Mouse (Mus musculus): ENCODE results near the gene Dtnb. TPM values are rescaled to one million over a fixed set of nuclear protein-coding genes. Genes with fewer than 3 reads are reported as not detected.

Dtnb gene
- total RNA-seq, 2 experiments from 2014 or later = 116 to 118 TPM

DNA sequence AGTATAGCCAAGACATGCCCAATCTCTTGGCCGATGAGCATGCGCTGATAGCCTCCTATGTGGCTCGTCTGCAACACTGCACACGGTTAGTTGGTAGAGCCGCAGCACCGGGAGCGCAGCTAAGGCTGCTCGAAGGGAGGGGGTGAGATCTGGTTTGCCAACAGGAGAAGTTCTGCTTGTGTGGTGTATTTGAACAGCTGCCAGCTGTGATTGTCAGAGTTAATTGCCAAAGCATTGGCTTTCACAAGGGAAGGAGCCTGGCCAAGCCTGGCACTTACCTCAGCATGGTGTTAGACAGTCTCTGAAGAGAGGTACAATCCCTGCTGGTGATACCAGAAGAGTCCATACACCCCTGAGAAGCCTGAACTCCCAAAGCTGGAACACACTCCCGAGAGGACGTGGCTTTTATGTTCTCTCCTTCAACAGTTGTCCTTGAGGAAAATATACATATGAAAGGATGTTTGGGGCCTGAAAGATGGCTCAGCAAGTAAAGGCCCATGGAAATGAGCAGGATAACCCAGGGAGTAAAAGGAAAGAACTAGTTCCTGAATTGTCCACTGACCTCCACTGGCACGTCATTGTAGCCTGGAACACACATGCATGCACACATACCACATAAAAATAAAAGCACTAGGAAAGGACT is 160.6 kb downstream of the Dtnb start:
- peak; percentile 31 to 43 for DNase-seq

DNA sequence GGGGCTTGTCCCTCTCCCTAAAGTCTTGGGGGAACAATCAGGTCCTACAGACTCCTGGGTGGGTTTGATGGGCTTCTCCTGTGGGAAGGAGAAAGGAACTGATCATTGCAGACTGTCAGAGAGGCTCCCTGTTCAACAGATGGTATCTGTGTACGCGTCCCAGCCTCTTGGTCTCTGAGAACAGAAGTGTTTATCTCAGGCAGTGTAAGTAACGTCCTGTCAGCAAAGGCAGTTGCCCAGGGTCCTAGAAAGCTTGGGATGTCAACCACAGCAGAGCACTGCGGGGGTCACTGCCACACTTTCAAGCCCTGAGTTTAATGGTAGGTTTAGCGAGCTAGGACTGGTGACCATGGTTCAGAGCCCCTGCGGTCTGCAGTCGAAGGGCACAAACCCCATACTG is 161.1 kb downstream of the Dtnb start:
- no peak for DNase-seq

DNA sequence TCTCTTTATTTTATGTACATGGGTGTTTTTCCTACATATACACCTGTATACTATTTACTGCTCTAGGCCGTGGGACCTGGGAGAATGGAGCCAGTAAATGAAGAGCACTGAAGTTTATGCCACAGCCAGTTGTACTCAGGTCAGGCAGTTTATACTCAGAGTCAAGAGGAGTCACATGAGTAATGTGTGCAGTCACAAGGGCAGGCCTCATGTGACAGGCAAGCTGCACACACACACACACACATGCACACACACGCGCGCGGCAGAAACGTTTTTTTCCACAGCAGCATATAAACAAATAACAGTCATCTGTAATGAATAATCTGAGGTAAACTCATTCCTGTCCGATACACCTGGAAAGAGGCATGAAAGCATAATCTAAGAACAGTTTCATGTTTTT is 164.8 kb downstream of the Dtnb start:
- DNase-seq = no peak

DNA sequence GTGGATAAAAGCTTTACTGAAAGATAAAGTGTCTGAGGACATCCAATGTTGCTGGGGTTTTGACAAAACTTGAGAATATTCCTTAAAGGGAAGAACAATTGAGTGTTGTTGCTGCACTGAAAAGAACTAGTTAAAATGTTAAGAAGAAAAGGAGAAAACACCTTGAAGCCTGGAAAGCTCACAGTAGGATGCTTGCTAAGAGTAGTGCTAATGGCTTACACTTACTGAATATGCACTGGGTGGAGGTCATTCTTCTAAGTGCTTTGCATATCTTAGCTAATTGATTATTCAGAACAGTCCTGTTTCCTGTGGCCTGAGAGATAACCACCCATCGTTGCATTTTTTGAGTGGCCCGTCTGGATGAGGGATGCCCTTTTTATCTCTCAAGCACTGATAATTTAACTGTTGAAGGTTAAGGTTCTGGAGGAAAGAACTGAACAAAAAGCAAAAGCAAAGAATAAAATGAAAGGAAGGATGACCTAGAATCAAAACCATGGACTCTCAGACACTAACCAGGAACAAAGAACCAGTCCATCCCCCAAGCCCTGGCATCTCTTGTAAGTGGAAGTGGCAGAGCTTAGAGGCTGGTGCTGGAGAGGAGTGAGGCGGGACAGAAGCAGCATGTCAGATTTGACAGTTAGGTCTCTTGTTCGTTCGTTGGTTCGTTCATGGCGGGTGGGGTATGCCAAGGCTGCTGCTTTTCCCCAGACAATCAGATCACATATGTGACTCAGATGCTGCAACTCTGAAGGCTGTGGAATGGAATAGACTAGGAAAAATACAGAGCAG is 166.8 kb downstream of the Dtnb start:
- no peak for DNase-seq

DNA sequence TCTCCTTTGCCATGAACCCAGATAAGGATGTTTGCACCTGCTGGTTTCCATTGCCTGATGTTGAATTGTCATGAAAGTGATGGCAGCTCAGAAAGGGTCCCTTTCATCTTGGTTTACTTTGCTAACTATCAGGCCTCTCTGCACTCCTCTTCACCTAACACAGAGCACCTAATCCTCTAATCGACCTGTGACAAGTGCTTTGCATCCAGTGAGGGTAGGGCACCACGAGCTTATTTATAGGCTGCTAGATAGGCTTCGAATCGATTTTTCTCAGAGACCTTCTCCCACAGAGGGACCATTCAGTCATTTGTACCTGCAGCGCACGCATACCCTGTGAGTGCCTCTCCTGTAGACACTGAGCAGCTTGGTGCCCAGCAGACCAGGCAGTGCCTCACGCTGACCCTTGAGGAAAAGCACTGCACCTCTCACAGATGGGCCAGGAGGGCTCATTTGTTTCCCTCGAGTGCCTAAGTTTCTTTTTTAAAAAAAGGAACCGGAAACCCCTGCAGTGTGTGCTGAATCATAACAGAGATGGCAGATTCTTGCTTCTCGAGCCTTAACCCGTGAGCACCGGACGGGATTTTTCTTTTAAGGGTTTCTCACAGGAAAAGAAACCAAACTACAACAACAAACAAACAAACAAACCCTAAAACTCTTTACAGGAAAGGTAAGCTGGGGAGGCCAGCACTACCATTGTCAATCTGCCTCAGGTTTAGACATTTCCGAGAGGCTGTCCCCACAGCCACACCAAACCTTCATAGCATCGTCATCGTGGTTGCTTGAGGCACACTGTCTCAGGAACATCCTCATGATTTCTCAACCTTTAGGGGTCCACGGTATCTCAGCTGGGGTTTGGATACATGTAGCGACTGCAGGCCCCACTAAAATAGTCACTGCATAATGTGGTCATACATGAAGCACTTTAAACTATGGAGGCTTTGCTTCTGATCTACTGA is 167.8 kb downstream of the Dtnb start:
- no peak for DNase-seq

DNA sequence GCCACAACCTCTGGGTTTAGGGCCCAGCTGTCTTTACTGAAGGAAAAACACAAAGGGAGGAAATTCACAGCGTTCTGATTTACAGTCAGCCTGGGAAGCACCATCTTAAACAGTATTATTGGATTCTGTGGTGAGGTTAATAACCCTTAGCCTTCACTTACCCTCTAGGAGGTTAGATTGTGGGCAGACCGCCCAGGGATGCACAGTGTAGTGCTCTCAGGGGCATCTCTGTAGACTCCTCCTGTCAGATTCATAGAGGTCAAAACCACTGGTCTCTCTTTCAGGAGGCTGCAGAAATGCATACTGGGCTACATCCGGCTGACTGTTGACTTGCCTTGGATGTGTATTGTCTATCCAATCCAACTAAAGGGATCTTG is 168.5 kb downstream of the Dtnb start:
- no peak for DNase-seq

DNA sequence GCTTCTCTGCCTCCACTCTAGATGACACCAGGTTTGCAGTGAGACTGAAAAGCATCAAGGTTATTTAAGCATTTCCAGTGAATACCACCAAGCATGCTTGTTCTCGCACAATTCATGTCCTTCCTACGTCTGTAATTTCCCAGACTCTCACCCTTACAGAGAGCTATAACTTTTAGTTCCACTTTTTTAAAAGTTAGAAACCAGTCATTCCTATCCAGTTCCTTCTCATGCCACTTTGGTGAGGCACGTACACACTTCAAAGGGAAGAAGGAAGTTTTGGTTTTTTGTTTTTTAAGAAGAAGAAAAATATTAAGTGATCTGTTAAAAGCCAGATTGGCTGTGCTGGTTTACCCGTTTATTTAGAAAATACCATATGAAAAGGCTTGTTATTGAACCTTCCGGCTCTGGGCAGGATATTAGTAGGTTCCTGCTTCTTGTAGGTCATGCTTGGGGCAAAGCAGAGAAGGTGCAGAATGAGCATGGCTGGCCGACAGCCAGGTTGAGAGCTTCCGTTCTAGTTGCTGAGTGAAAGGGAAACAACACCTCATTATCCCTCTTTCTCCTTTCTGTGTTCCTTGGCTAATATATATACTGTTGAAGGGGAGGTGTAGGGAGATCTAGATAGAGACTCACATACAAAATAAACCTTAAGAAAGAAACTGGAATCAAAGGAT is 173.4 kb downstream of the Dtnb start:
- no peak for DNase-seq

DNA sequence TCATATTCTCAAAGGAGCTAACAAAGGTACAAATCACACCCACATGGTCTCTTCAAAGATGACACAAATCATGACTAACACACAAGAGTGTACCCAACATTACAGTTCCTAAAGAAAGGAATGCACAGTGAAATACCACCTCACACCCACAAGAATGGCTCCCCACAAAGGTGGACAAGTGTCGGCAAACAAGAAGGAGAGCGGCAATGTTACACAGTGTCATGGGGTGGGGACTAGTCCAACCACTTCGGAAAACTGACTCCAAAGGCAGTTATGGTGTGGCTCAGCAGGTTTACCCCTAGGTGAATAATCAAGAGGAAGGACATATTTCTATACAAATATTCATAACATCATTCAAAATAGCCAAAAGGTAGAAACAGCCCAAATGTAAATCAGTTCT is 174.2 kb downstream of the Dtnb start:
- DNase-seq = no peak

DNA sequence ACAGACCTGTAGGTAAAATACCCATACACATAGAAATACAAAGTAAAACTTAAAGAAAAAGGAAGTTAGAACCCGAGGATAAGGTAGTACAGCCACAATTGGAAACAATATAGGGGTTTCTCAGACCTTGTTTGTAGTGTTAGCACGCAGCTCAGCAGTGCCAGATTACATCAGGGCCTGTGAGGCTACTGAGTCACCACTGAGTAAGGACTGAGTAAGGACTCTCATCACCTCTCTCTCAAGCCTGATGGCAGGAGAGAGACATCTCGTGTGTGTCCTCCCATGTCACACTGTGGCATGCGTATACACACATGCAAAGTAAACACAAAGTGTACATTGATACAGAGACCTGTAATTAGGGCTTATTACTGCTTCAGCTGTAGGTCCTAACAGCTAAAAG is 175.4 kb downstream of the Dtnb start:
- DNase-seq = no peak

DNA sequence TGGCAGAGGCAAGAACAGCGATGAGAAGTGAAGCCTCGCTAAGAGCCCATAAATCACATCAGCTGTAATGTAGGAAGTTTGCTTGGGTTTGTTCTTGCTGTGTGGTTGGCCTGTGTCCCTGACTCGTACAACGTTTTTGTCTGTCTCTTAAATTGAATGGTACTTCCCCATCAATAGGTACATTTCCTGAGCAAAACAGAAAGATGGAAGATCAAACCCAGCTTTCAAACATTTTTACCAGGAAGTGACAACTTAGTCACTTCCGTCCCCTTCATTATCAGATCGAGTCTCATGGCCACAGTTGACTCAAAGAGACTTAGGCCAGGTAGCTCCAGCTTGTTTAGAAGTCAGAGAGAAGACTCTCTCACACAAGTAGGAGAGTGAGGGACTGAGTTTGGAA is 183.3 kb downstream of the Dtnb start:
- DNase-seq = no peak

DNA sequence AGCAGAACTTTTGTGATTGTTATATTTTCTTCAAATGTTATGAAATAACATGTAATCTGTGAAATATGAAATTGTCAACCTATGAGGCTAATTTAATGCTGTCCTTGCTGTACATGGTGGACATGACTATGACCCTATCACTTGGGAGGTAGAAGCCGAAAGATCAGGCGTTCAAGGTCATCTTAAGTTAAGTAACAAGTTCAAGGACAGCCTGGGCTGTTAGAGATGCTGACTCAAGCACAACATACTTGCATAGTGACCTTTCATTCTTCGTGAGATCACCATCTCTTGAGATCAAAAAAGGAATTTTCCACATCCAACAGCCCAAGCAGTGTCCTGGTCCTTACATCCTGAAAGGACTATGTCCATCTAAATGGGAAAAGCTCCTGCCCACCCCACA is 184.0 kb downstream of the Dtnb start:
- DNase-seq = no peak

DNA sequence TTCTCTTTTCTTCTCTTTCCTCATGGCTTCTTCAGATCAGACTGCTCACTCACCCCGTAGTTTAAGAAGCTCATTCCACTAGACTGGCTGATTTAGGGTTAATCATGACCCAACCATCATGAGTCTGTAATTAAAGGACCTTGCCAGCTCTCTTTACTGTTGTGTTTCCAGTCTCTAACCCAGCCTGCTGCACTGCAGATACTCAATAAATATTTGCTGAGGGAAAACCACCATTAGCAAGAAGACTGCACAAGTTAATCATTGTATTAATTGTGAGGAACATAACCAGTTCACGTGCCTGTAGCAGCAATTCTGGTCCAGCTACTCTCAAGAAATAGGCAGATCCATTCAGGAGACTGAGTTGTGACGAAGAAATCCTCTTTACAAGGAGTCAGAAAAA is 185.9 kb downstream of the Dtnb start:
- no peak for DNase-seq

DNA sequence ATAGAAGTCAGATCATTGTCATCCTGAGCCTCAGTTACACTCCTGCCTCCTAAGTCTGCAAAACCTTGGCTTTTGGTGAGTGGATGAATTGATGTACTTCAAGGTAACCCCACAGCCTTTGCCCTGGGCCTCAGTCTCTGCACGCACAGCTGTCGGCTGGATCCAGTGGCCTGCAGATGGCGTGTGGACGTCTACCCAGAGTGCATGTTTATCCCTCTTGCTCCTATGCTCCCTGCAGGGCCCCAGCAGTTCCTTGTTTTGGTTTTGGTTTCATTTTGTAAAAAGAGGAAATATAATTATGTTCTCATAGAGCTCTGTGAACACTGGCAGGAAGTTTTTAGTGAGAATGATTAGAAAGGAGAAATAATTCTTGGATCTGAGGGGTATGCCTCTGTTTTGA is 187.2 kb downstream of the Dtnb start:
- DNase-seq = no peak

DNA sequence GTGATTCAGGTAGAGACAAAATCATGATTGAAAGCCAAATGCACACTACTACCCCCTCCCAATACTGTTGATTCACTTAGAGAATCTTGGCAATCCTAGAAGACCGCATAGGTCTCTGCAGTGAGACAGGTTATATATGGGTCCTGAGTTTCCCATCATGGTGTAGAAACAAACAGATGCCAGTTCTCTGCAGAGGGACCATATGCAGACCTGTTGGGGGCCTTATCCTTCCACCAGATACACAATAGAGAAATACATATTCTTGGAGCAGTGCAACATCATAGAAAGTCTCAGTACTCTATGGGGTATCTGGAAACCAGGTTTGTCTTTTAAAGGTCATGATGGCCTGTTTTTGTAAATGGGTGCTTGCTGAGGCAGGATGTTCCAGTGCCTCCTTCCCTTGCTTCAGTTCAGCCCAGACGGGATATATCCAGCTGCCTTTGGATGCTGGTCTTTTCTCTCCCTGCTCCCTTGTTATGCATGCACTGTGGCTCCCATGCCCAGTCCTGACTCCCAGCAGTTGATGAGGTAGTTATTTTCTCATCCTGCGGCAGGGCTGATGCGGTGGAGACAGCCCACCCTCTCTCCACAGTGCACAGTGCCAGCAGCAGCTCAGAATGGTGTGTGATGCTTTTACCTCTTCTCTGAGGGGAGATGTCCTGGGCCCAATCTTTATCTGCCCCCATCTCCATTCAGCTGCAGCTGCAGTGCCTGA is 188.9 kb downstream of the Dtnb start:
- DNase-seq = no peak

DNA sequence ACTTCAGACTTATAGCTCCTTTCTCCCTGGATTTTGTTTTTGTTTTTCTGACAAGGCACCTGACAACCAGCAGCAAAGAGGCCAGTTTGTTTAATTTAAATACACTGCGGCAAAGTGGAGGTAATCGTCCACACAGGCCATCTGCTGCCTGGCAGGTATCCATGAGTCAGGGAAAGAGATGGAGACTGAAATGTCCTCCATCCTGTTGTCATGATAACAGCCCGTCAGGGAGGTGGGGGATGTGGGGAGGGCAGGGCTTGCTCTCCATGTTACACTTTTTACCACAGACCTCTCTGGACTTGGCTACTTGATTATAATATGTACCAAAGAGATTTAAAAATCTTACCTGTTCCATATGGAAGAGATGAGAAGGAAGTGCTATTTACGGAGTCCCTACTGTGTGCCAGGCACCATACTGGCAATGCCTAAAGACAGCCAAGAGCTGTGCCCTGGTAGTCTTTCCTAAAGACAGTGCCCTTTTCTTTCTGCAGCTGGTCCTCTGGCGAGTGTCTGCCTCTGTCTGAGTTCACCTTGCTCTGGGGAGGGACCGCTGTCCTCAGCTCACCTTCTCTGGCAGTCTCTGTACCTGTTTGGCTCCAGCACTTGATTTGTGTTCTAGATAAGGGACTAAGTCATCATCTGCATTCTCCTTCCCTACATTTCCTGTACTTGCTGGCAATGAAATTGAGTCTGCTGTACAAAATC is 189.6 kb downstream of the Dtnb start:
- no peak for DNase-seq

DNA sequence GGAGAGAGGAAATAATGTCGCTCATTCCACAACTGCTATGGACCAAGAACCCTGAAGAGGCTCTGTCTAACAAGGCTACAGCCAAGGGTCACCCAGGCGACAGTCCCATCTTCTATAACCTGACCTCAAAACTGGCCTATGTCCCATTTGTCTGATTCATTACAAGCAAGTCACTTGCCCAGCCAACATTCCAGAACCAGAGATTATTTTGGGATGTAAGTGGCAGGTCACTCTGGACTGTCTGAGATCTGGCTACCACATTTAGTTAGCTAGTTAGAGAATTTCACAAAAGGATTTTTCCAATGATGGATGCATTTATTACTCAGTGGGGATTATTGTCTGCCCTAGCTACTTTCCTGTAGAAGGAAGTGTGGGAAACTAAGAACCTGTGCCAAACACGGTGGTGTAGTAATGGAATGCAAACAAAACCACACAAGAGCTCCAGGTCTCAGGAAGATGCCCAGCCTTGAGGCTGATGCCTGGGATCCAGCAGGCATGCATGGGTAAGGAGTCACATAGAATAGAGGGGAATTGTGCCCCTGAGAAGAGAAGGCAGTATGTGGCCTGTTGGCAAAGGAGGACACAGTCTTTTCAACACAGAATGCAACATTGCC is 192.1 kb downstream of the Dtnb start:
- DNase-seq = no peak

DNA sequence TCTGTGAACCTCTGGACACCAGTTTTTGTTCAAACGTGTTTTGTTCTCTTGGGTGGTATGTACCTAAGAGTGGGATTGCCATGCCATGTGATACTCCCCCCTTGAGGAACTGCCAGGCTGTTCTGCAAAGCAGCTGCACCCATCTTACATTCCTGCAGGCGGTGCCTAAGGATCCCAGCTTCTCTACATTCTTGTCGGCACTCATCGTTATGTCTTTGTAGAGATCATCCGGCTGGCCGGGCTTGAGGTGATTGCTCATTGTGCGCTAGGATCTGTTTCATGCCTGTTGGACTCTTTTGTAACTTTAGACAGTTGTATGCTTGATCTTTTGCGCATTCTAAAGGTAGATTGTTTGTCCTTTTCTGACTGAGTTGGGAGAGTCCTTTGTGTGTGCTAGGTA is 195.2 kb downstream of the Dtnb start:
- no peak for DNase-seq

DNA sequence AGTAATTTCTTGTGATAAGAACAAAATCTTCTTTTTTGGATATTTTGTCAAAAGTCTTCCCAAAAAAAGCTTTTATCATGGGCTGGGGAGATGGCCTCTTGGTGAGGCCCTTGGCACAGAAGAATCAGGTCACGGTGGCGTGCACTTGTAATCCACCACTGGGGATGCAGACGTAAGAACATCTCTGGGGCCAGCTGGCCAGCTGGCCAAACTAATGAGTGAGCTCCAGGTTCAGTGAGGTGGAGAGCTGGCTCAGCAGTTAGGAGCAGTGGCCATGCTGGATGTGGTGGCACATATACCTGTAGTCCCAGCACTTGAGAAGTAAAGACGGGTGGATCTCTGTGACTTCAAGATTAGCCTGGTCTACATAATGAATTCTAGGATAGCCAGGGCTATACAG is 196.2 kb downstream of the Dtnb start:
- DNase-seq = no peak

DNA sequence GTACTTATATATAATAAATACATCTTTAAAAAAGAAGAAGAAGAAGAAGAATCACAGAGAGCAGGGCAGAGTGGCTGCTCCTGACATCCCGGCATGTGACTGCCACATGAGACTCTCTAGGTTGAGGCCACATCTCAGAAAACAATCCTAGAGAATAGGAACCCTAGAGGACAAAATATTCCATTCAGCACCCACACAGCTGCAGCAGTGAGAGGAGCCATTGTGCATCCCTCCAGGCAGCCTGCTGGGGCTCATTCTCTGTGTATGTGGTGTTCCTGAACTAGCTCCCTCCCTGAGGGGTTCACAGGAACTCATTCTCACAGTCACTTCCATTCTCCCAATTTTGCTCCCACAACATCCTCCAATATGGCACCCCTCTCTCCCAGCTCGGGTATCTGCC is 198.4 kb downstream of the Dtnb start:
- no peak for DNase-seq

DNA sequence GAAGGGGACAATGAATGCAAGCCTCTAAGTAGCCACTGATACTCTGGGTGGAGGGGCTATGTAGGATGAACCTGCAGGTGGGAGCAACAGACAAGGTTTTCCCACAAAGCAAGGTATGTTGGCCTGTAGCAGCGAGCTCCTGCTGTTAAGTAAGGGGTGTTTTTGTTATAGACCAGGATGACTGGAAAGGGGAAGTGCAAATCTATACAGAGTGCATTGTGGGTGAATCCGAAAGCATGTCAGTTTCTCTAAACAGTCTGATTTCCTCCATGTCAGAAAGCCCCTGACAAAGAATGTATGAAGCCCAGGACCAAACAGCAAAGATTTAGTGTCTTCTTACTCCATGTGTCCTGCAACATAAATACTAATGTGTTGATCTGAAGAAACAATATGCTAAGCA is 198.9 kb downstream of the Dtnb start:
- no peak for DNase-seq

DNA sequence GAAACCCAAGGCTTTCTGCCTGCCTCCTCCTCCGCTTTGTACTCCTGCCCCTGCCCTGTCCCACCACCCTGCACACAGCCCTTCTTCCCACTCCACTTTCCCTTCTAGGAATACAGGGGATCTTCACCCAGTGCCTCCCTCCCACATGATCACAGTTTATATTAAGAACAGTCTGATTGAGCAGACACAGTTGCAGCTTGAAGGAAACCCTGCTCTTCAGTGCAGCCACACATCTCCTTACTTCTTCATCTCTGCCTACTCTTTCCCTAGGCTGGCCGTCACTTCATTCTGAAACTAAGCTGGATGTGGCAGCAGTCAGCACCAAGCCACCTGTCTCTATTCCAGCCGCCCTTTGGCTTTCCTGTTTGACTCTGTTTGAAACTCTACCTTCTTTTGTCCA is 201.5 kb downstream of the Dtnb start:
- DNase-seq = no peak

Data from layer of hippocampus, postnatal 36 days (tissue).